Mouse (Mus musculus) right cerebral cortex, postnatal 14 days (tissue): ENCODE results near the gene Creb1.
"Not testable (repeated sequence)": the region's sequence is repeated elsewhere in the genome, so short reads cannot be mapped to it uniquely, and the experiment has no call there.

ENCODE experiments used
- DNase-seq: peaks from one replicate; pipeline ENCODE4 v3.0.0; 2022

Creb1 gene

GRCm38 (mm10) chr1:64623558-64624435 lies 91.4 kb downstream of the Creb1 start:
- no peak for DNase-seq

- no peak for DNase-seq
Observed at GRCm38 (mm10) chr1:64625214-64625613, 92.8 kb downstream of the Creb1 start.

- DNase-seq: no peak
Observed at GRCm38 (mm10) chr1:64631526-64631925, 99.1 kb downstream of the Creb1 start.

GRCm38 (mm10) chr1:64633237-64633636 lies 100.8 kb downstream of the Creb1 start:
- no peak for DNase-seq

- no peak for DNase-seq
Observed at GRCm38 (mm10) chr1:64635624-64636023, 103.2 kb downstream of the Creb1 start.

- DNase-seq: no peak
Observed at GRCm38 (mm10) chr1:64639279-64639678, 106.8 kb downstream of the Creb1 start.

GRCm38 (mm10) chr1:64641069-64641468 lies 108.6 kb downstream of the Creb1 start:
- DNase-seq: no peak

- not testable (repeated sequence) for DNase-seq
Observed at GRCm38 (mm10) chr1:64642541-64642940, 110.1 kb downstream of the Creb1 start.

GRCm38 (mm10) chr1:64644513-64644912 lies 112.1 kb downstream of the Creb1 start:
- DNase-seq: no peak

GRCm38 (mm10) chr1:64649362-64650124 lies 117.1 kb downstream of the Creb1 start:
- no peak for DNase-seq

- DNase-seq: no peak
Observed at GRCm38 (mm10) chr1:64653701-64654100, 121.3 kb downstream of the Creb1 start.
